Mouse (Mus musculus): ENCODE measurements around the gene Tmem216.
"Not testable (repeated sequence)": the region's sequence is repeated elsewhere in the genome, so short reads cannot be mapped to it uniquely, and the experiment has no call there.

Tmem216 gene

DNA sequence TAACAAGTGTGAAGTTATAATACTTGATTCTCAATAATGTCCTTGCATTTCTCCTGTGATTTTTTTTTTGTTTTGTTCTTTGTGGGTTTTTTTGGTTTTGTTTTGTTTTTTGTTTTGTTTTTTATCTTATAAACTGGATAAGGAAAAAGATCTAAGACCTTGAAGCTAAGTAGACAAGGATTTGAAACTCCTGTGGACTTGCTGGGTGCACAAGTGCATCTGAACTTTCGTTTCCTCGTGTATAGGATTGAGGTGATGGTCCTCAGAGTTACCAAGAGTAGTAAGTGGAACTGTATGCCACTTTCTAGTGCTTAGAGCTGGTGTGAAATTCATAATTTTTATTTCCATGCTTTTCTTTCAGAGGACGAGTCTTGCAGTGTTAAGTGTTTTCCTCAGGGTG, 24.1 kb upstream of the Tmem216 start:
- in situ Hi-C loops (cut with MboI; ENCODE audit: low pct_unique_long_range_greater_than_20kb in 1 of 2, low sequenced_read_pairs in 2 of 2, unreplicated experiment in 1 of 2) = no loop called here

DNA sequence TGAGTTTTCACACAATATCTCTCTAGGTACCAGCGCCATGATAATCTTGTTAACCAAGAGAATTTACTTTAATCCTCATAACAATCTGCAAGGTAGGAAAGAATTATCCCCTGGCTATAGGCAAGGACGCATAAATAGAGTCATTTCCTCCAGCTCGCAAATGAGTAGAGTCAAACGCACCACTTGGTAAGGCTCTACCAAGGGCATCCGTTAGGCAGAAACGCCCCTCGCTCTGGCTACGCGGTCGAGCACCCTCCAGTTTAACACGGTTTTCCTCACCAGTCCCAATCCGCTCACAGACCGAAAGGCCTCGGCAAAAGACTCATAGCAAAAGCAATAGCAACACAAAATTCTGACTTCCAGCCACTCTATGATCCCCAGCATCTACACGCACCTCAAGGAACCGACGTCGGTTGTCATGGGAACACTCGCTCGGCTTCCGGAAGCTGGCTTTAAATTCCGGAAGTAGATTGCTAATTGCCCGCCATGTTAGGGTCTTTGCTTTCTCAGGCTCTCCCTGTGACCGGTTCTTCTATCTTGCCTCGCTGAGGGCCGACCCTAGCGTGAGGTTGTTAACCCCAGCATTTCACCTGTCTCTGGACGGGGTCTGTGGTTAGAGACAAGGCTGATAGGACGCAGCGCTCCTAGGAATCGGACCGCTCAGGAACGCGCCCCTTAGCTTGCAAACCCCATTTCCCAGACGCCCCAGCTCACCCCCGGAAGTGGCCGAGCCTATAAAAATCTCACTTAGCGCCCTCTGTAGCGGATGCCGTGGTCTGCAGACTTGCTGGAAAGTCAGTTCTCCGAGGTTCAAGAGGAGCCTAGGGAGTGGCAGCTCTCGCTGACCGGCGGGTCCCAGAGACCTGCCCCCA, 20.9 kb upstream of the Tmem216 start, which contains the start of the genes Cyb561a3 and Tmem138:
TSS of gene Cyb561a3 (plus strand) at position 483 of the 872 bp plus-strand sequence.
TSS of gene Tmem138 (minus strand) at position 673 of the 872 bp plus-strand sequence.
- in situ Hi-C loops (cut with MboI; ENCODE audit: low pct_unique_long_range_greater_than_20kb in 1 of 2, low sequenced_read_pairs in 2 of 2, unreplicated experiment in 1 of 2) = no loop called here

DNA sequence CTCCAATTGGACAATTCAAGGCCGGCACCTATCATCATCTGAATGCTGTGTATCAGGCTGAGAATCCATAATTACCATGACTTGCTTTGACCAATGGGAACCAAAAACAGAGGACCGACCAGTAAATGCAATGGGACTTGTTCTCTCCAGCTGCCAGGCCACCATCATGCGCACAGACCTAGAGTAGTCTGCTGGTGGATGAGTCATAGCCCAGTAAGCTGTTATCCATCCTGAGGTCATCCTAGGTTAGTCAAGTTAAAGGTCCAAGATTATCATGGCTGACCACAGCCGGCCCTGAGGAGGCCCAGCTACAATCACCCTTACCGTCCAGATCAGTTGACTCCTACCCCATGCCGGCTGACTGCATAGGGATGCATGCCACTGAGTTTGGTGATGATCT, 13.6 kb upstream of the Tmem216 start:
- in situ Hi-C loops (cut with MboI; ENCODE audit: low pct_unique_long_range_greater_than_20kb in 1 of 2, low sequenced_read_pairs in 2 of 2, unreplicated experiment in 1 of 2) = no loop called here

DNA sequence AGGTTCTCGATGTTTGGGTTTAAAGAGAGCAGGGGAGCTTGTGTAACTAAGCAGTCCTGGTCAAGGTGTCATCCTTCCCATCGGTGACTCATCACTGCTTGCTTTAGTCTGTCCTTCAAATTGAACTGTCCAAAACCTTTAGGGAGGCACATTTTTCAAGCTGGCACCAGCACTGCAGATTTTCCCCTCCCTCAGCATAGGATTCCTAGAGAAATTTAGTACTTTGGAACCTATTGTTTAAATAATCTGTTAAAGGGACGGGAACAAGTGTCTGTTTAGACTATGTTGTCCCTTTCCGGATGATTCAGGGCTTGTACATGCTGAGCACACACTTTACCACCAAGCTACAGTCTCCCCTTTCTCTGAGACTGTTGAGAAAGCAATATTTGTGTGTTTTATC, 9.2 kb upstream of the Tmem216 start:
- in situ Hi-C loops (cut with MboI; ENCODE audit: low pct_unique_long_range_greater_than_20kb in 1 of 2, low sequenced_read_pairs in 2 of 2, unreplicated experiment in 1 of 2) = no loop called here

DNA sequence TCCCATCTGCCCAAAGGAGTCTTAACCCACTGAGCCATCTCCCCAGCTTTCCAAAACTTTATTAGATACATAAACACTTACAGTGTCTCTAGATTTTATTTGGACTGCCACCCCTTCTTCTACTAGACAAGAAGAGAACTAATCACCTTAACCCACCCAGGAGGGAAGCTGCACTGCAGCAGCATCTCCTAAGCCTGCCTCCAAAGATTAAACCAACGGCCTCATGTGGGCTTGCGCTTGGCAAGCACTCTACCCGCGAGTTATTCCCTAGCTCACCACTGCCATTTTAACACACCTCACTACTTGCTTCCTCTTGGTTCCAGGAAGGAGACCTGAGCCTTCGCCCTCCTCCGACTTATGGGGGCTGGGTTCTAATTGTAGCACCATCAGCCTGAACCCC, 8.2 kb upstream of the Tmem216 start:
- in situ Hi-C loops (cut with MboI; ENCODE audit: low pct_unique_long_range_greater_than_20kb in 1 of 2, low sequenced_read_pairs in 2 of 2, unreplicated experiment in 1 of 2) = no loop called here

DNA sequence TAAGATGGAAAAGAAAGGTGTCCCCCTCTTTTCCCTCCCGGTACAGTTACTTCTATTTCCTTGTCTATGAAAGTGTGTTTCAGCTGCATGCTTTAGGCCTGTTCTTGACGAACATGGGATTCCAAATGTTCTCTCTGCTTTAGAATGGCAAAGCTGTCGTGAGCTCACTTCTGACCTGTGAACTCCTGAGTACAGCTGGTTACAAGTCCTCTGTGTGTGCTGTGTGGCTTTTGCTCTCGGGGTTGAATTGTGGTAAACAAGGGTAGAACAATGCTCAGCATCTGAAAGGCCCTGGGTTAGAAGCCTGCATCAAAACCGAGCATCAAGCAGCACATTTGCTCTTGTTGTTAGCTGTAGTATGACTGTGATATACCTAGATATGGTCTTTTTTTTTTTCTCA, 6.3 kb upstream of the Tmem216 start:
- in situ Hi-C loops (cut with MboI; ENCODE audit: low pct_unique_long_range_greater_than_20kb in 1 of 2, low sequenced_read_pairs in 2 of 2, unreplicated experiment in 1 of 2) = no loop called here

DNA sequence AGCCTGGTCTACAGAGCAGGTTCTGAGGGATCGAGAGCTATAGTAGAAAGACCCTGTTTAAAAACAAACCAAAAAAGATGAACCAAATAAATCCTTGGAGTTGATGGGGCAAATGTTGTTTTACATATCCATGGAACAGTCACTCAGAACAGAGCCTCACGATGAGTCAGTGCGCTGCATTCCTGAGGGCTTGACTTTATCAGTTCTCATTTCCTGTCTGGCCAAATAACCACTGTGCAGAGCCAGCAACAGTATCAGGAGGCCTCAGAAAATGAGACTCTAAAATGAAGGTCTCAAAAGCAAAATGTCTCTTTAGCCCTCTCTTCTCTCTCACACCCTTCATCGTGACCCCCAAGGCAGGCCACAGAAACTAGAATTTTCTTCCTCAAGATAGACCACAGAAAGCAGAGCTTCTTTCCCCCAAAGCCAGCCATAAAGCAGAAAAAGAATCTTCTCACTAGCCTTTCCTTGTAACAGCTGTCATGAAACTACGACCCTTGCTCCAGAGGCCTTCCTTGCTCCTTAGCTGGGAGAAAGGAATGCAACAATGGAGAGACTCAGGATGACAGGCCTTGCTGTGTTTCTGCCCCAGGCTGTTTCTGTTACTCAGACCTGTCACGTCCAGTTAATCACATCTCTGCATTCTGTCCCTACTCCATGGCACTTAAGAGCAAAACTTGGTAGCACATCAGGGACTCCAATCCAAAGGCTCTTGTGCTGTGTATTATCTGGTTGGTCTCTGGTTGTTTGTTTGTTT, 5.7 kb upstream of the Tmem216 start:
- in situ Hi-C loops (cut with MboI; ENCODE audit: low pct_unique_long_range_greater_than_20kb in 1 of 2, low sequenced_read_pairs in 2 of 2, unreplicated experiment in 1 of 2) = no loop called here

DNA sequence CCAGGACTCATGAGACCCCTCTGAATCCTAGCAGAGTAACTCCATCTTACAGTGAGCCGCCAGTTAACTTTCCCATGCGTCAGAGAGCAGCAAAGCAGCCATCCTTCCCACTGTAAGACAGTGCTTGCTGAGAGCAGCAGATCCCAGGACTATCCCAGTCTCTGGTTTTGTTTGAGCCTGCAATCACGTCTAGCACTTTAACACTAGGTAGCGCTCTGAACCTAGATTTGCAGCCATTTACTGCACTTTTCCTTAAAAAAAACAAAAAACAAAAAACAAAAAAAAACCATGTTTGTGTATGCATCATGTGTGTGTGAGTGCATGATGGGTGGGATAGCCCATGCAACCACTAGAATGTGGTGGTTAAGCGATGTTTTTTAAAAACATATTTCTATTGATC, 4.1 kb upstream of the Tmem216 start:
- in situ Hi-C loops (cut with MboI; ENCODE audit: low pct_unique_long_range_greater_than_20kb in 1 of 2, low sequenced_read_pairs in 2 of 2, unreplicated experiment in 1 of 2) = no loop called here

DNA sequence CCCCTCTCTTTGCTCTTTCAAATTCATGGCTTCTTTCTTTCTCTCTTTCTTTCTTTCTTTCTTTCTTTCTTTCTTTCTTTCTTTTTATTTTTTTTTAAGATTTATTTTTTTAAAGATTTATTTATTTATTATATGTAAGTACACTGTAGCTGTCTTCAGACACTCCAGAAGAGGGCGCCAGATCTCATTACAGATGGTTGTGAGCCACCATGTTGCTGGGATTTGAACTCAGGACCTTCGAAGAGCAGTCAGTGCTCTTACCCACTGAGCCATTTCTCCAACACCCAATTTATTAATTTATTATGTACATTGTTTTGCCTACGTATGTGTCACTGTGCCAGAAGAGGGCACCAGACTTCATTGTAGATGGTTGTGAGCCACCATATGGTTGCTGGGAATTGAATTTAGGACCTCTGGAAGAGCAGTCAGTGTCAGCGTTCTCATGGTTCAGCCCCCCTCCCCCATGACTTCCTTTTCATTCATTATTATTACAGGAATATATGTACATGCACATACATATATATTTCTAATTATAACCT, 1.9 kb upstream of the Tmem216 start:
- in situ Hi-C loops (cut with MboI; ENCODE audit: low pct_unique_long_range_greater_than_20kb in 1 of 2, low sequenced_read_pairs in 2 of 2, unreplicated experiment in 1 of 2) = not testable (repeated sequence)

DNA sequence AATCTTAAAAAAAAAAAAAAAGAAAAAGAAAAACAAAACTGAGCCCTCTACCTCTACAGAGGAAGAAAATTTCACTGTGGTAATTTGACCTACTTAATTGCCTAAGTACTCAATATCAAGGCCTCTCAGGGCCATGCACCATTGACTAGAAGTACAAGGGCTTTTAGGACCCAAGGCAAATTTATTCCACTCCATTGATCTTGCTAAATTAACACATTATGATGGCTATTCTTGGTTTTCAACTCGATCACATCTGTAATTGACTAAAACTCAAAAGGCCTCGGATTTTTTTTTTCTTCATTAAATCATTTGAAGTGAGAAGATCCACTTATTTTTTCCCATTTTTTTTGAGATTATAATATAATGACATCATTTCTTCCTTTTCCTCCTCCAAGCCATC, 1.4 kb upstream of the Tmem216 start:
- in situ Hi-C loops (cut with MboI; ENCODE audit: low pct_unique_long_range_greater_than_20kb in 1 of 2, low sequenced_read_pairs in 2 of 2, unreplicated experiment in 1 of 2) = no loop called here

DNA sequence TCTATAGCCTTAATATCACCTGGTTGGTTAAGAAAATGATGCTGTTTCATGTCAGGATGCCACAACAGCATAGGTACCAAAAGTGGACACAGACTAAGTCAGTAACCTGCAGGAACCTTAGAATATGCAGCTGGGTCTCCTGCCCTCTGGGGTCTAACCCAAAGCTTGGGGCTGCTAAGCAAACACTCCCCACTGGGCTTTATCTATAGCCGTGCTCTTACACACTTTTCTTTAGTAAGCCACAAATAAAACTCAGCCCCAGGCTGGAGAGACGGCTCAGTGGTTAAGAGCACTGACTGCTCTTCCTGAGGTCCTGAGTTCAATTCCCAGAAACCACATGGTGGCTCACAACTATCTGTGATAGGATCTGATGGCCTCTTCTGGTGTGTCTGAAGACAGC, 963 bp upstream of the Tmem216 start:
- in situ Hi-C loops (cut with MboI; ENCODE audit: low pct_unique_long_range_greater_than_20kb in 1 of 2, low sequenced_read_pairs in 2 of 2, unreplicated experiment in 1 of 2) = no loop called here

DNA sequence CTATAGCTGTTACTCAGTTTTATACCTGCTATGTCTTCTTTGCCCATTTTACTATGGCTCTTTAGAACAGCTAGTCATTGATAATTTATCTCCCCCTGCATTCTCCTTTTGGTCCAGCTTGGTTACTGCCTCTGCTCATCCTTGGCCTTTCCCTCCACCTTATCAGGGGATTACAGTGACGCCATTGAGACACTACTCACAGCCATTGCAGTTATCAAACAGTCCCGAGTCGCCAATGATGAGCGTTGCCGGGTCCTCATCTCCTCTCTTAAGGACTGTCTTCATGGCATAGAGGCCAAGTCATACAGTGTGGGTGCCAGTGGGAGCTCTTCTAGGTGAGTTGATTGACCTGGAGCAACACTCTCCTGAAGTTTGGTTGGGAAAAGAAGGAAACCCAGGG, 16.6 kb downstream of the Tmem216 start:
- in situ Hi-C loops (cut with MboI; ENCODE audit: low pct_unique_long_range_greater_than_20kb in 1 of 2, low sequenced_read_pairs in 2 of 2, unreplicated experiment in 1 of 2) = no loop called here

DNA sequence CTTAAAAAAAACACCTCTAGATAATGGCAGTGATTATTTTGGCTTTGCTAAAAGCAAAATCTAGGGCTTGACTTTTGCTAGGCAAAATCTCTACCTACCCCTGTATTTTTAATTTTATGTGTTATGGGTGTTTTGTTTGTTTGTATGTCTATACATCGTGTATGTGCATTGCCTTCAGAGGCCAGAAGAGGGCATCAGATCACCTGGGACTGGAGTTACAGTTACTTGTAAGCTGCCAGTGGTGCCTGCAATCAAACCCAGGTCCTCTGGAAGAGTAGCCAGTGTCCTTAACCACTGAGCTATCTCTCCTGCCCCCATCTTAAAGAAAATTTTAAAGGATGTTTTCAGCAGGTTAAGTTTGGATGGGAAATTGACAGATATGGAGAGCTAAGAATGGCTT, 26.0 kb downstream of the Tmem216 start:
- in situ Hi-C loops (cut with MboI; ENCODE audit: low pct_unique_long_range_greater_than_20kb in 1 of 2, low sequenced_read_pairs in 2 of 2, unreplicated experiment in 1 of 2) = loop anchor here in 1 of 2 experiments (5.0 kb wide), 1 partner anchor 82 kb away; no protein-coding TSS in a partner anchor

DNA sequence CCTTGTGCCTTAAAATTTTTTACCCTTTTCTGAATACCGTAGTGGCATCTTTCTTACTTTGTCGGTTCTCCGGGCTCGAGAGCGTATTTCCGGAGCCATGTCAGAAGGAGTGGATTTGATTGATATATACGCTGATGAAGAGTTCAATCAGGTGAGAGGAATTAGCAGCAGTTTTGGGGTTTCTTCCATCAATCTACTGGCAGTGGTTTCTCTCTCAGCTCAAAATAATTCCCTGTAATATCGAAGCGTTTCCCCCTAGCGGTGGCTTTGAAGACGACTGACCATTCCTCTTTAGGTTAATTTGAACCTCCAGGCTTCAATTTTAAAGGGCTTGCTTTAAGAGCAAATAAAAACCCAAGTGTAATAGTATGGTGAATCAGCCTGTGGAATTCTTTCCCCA, 30.1 kb downstream of the Tmem216 start, which contains the start of gene Sdhaf2:
TSS of gene Sdhaf2 (minus strand) at position 233 of the 400 bp plus-strand sequence.
- in situ Hi-C loops (cut with MboI; ENCODE audit: low pct_unique_long_range_greater_than_20kb in 1 of 2, low sequenced_read_pairs in 2 of 2, unreplicated experiment in 1 of 2) = no loop called here

DNA sequence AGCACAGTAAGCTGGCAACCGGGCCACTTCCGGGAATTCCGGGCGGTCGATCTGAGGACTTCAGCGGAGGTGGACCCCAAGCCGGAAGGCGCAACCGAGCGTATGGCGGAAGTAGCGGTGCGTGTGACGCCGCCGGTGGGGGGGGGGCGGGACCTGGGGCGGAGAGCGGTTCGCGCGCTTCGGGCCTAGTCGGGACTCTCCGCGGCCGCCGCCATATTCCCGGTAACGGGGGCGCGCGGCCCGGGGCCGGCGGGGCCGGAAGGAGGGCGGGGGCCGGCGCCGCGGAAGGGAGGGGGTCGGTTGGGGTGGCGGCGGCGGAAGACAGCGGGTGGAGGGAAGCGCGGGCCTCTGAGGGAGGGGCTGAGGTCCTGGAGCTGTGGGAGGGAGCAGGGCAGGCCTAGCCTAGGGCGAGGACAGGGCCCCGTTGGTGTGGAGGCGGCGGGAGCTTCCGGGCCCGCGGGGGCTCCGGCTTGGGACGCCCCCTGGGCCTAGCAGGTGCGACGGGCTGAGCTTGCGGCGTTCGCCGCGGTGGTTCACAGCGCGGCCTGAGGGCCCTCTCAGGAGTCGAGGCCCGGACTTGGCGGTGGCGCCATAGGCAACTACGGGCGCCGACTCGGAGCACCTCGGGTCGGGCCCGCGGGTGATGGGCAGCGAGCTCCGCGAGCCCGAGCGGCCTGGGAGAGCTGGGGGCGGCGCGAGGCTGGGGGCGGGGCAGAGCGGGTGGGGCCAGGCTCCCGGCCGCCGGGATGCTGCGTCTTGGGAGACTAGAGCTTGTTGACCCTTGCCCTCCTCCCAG, 30.7 kb downstream of the Tmem216 start, which contains the start of gene Cpsf7:
TSS of gene Cpsf7 (plus strand) at position 161 of the 796 bp plus-strand sequence.
- in situ Hi-C loops (cut with MboI; ENCODE audit: low pct_unique_long_range_greater_than_20kb in 1 of 2, low sequenced_read_pairs in 2 of 2, unreplicated experiment in 1 of 2) = no loop called here

DNA sequence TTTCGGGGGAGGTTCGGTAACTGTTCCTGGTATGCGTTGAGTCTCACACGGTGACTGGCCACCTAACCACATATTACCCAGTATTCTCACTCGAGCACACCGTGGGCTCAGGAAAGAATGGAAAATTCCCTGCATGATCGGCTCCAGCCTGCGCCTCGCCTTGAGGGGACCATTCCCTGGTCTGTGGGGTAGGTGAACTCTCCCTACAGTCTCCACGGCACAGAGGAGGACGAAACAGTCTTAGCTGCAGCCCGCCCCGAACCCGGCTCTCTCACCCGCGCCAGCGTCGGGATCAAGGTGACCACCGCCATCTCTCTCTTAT, 31.3 kb downstream of the Tmem216 start:
- in situ Hi-C loops (cut with MboI; ENCODE audit: low pct_unique_long_range_greater_than_20kb in 1 of 2, low sequenced_read_pairs in 2 of 2, unreplicated experiment in 1 of 2) = no loop called here

DNA sequence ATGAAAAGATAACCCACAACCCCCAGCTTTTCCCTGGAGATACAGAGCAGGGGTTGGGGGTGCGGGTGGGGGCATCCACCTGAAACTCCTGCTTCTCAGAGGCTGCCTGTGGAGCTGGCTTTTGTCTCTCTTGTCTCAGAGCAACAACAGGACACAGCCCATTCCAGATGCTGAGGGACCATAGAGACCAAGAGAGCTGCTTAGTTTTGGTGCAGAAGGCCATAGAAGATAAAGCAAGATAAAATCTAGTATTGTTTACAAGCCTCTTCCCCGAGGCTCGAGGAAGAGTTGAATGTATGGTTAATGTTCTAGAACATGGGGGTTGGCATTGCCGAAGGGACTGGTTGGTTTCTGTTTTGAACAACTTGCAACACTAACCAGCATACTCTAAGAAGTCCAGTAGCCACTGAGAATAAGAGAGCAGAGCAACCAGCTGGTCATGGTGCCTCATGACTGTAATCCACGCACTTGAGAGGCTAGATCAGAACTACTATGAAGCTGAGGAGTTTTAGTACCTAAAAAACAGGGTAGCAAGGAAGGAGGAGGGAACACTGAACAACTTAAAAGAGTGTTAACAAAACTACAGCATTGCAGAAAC, 32.5 kb downstream of the Tmem216 start:
- in situ Hi-C loops (cut with MboI; ENCODE audit: low pct_unique_long_range_greater_than_20kb in 1 of 2, low sequenced_read_pairs in 2 of 2, unreplicated experiment in 1 of 2) = no loop called here

DNA sequence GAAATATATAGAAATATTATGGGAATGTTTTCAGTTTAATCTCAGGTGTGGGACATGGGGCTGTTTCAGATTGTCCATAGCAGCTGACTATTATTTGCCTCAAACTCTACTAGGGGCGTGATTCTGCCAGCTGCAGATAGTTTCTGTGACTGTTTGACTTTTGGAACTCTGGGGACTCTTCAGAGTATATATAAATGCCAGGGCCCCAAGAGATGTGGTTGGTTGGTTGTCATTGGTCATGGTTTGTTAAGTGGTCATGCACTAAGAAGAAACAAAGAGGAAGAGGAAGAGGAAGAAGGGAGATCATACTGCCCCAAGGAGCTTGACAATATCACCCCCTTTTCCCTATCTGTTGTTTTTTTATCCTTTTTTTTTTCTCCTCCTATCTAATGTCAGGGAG, 34.1 kb downstream of the Tmem216 start:
- in situ Hi-C loops (cut with MboI; ENCODE audit: low pct_unique_long_range_greater_than_20kb in 1 of 2, low sequenced_read_pairs in 2 of 2, unreplicated experiment in 1 of 2) = no loop called here

Measured in mouse embryonic stem cell (cell line).